Mouse (Mus musculus) spleen, postnatal 4 days (tissue): ENCODE results near the gene Tulp2.

Experiments
- DNase-seq, 2 experiments: peaks; one replicate each; pipeline ENCODE4 v3.0.0; 2022; ENCODE audit warnings: low spot score in 2 of 2

Tulp2 gene

GRCm38 (mm10) chr7:45553990-45554389, 72.3 kb downstream of the Tulp2 start:
- no peak for DNase-seq

DNA sequence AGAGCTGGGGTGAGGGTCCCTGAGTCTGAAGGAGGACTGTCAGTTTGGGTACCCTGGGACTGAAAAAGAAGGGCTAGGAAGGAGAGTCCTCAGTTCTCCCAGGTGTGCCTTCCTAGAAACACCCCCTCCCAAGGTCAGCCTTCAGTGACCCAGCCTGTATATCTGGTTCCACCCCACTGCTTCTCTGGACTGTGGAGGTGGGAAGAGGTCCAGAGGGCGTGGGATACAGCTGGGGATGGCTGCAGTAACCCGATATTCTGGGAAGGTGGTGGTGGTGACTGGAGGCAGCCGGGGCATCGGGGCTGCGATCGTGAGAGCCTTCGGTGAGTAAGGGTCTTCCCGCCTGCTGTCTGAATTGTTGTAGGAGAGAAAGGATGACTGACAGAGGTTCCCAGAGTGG, 73.1 kb downstream of the Tulp2 start, which contains the start of gene Hsd17b14:
Gene Hsd17b14 (plus strand): TSS at position 150 of the 400 bp plus-strand sequence.
- no peak for DNase-seq

DNA sequence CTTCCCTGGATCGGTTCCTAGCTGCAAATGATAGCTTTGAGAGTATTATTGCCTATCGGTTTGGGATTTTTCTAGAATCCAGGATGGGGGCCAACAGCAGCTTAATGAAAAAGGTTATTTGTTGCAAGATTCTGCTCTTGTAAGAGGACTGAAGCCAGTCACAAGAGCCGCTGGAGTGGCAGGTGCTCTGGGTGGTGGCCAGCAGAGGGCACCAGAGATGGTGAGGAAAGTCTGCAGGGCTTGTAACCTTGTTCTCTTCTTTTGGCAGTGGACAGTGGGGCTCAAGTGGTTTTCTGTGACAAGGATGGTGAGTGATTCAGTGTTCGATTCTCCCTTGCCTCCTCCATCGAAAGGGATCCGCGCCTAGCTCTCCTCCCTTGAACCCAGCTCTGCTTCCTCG, 74.1 kb downstream of the Tulp2 start:
- peak; percentile 81 to 92 for DNase-seq

- DNase-seq: no peak
These were observed 77.2 kb downstream of the Tulp2 start for GRCm38 (mm10) chr7:45558907-45559306.

DNA sequence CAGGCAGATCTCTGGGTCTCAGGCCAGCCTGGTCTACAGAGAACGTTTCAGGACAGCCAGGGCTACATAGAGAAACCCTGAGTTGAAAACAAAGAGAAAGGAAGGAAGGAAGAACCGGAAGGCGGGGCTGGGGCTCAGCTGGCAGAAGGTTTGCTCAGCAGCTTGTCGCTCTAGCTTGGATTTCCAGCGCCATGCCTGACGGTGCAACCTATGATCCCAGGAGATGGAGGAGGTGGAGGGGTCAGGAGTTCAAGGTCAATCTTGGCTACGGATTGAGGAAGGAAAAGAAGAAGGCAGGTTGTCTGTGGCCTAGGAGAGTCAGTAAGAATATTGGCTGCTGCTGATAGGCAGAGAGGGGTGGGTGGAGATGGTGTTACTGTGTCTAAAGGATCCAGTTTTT, 78.6 kb downstream of the Tulp2 start:
- no peak for DNase-seq

DNA sequence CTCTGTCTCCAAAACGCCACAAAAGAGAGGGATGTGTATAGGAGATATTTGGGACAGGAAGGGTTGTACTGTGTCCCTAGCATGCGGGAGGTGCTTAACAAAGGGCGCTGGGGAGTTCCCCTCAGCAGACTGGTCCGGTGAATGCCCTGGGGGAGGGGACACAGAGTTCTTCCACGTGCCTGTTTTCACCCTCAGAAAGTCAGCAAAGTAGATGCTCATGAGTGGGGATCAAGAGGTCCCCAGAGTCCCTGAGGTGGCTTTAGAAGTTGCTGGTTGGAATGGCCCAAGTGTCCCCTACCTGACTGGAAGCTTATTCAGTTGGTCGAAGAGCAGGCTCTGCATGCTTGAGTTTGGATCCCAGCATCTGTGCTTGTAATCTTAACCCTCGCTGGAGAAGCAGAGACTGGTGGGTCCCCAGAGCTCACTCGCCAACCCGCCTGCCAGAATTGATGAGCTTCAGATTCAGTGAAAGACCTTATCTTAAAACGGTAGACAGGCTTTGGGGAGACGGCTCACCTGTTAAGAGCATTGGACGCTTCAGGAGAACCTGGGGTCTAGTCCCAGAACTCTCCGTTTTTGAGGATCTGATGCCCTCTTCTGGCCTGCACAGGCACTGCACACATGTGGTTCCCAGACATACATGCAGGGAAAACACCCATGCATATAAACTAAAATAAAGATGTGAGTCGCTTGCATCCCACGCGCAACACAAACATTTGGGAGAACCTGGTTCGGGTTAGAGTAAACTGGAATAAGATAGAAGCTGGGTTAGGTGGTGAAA, 79.4 kb downstream of the Tulp2 start:
- DNase-seq: peak; percentile 81 to 89

GRCm38 (mm10) chr7:45561624-45562520, 80.2 kb downstream of the Tulp2 start:
- no peak for DNase-seq

DNA sequence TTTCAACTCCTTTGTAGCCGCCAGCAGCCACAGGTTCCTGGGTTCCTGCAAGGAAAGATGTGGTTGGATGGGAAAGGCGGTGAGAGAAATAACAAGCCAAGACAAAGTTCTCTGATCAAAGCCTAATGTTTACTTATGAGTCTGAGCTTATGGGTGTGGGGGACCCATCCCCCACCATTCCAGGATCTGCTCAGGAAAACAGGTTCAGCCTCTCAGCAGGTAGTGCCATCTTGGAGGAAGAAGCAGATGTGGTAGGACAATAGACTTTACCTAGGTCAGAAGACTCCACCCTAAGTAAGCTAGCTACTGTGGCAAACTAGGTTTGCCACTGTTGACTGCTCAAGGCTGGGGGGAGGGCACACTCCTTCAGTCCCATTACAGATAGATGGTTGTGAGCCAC, 83.1 kb downstream of the Tulp2 start:
- DNase-seq: no peak

GRCm38 (mm10) chr7:45565446-45565845, 83.8 kb downstream of the Tulp2 start:
- DNase-seq: no peak

- DNase-seq: no peak
These were observed 85.6 kb downstream of the Tulp2 start for GRCm38 (mm10) chr7:45567112-45567779.

GRCm38 (mm10) chr7:45567780-45568516, 86.3 kb downstream of the Tulp2 start:
- DNase-seq: peak; percentile 88 to 93

DNA sequence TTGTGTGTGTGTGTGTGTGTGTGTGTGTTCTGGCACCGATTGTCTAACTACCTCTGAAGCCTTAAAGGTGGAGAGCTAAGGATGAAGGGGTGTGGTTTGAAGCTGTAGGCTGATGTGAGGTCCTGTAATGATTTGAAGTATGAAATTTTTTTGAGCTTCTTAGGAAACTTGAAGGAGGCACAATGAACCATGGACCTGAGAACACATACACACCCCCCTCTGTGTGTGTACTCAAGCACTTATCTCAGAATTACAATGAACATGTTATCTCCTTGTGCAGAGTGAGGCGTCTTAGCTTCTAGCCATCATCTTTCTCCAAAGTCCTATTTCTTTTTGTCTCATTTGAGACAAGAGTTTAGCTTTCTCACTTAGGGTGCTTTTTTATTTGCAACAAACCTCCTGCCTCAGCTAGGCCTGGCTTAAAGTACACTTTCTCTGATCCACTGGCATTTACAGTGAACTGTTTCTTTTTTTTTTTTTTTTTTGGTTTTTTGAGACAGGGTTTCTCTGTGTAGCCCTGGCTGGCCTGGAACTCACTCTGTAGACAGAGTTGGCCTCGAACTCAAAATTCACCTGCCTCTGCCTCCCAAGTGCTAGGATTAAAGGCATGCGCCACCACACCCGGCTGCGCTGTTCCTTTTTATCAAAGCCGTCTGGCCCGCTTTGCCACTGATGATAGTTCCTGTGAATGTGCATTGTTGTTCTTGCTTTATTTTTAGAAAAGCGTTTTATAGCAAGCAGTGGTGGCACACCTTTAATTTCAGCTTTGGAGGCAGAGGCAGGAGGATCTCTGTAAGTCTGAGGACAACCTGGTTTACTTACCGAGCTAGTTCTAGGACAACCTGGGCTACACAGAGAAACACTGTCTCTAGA, 87.2 kb downstream of the Tulp2 start:
- no peak for DNase-seq

- peak; percentile 81 to 89 for DNase-seq
These were observed 88.5 kb downstream of the Tulp2 start, which contains the start of gene Bcat2 for GRCm38 (mm10) chr7:45570103-45570741. Gene Bcat2, plus strand, starts transcription at chr7:45570153.

DNA sequence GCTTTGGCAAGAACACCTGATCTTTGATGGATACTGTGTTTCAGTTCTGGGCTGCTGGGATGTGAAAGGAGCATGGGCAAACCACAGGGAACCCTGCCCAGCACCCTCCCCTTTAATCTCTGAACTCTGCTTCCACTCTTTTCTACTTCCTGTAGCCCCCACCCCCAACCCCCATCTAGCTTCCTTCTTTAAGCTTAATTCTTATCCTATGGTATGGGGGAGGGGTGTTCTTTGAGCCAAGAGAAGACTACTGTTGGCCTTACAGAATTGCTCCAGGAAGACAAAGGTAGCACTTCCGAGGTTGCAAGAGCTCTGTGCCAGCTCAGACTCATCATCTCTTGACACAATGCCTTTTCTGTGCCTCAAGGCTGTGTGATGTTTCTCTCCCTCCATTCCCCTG, 90.3 kb downstream of the Tulp2 start:
- no peak for DNase-seq
